Mouse (Mus musculus) heart, embryonic 16.5 days (tissue): ENCODE measurements around the gene Fam184b. TPM values are rescaled to one million over a fixed set of nuclear protein-coding genes. Genes with fewer than 3 reads are reported as not detected.

Experiments
- ATAC-seq: fragments of 200-750 bp; cut with Nextera tagmentation; replicated peaks from 2 replicates; pipeline ENCODE4 v1.8.0; 2017; ENCODE audit warnings: moderate number of reproducible peaks; ENCODE audit not compliant: insufficient read depth, low FRiP score; ENCODE audit errors: extremely low read depth
- H3K27ac ChIP-seq: fragments of 300-500 bp; sonication (generic); 2 replicates; pipeline ENCODE4 v1.5.1; 2014; ENCODE audit warnings: mild to moderate bottlenecking, low read length, control low read depth, moderate library complexity
- H3K27me3 ChIP-seq: fragments of 300-500 bp; sonication (generic); 2 replicates; pipeline ENCODE4 v1.6.1; 2014; ENCODE audit warnings: low read length, mixed read lengths; ENCODE audit not compliant: control insufficient read depth, insufficient read depth
- H3K36me3 ChIP-seq: fragments of 300-500 bp; sonication (generic); 2 replicates; pipeline ENCODE4 v1.6.1; 2014; ENCODE audit not compliant: control insufficient read depth, insufficient read depth
- H3K4me1 ChIP-seq: fragments of 300-500 bp; sonication (generic); 2 replicates; pipeline ENCODE4 v1.6.1; 2014; ENCODE audit warnings: low read length, mixed read lengths; ENCODE audit not compliant: control insufficient read depth, insufficient read depth
- H3K4me2 ChIP-seq: fragments of 300-500 bp; sonication (generic); 2 replicates; pipeline ENCODE4 v1.6.1; 2014; ENCODE audit warnings: low read depth, mild to moderate bottlenecking, control low read depth, low read length
- H3K4me3 ChIP-seq: fragments of 300-500 bp; sonication (generic); 2 replicates; pipeline ENCODE4 v1.5.1; 2014; ENCODE audit warnings: mild to moderate bottlenecking, control low read depth, low read length
- H3K9ac ChIP-seq: fragments of 300-500 bp; sonication (generic); 2 replicates; pipeline ENCODE4 v1.6.1; 2014; ENCODE audit warnings: low read length, control low read depth
- H3K9me3 ChIP-seq: fragments of 300-500 bp; sonication (generic); replicated peaks from 2 replicates; pipeline ENCODE4 v1.6.1; 2016; ENCODE audit warnings: low read length; ENCODE audit not compliant: control insufficient read depth
- WGBS: fragments of 180-500 bp; shearing (Covaris S2); extraction: QIAGEN DNeasy Blood & Tissue Kit; methylation state at CpG from one replicate; pipeline ENCODE4 v1.1.7; 2014; 5-methylcytosine and 5-hydroxymethylcytosine counted together
- polyA plus RNA-seq: library from polyadenylated mRNA; unstranded; fragments of >200 nt; fragmentation: Nextera tagmentation; extraction: Ambion mirVana; gene quantifications from 2 replicates; pipeline ENCODE4 v1.2.1, GENCODE M21; 2015

The Fam184b gene
- polyA plus RNA-seq, 1 experiment from 2014 or later, result 0.25 TPM

- H3K27ac ChIP-seq, result no peak overlapping the region
- ATAC-seq, result no peak
- H3K4me3 ChIP-seq, result no peak overlapping the region
- no peaks in the 10 kb centered on the region for H3K4me1 ChIP-seq
- no peaks in the 10 kb centered on the region; the same call in 1 of the 2 replicates for H3K9me3 ChIP-seq
- no peak overlapping the region for H3K4me2 ChIP-seq
- no peak overlapping the region for H3K9ac ChIP-seq
- H3K27me3 ChIP-seq, result no peaks in the 10 kb centered on the region
- WGBS, result 59% methylated on average over 1 of the region's 1 CpGs
- no peaks in the 10 kb centered on the region for H3K36me3 ChIP-seq
These were observed 62.0 kb downstream of the Fam184b start for GRCm38 (mm10) chr5:45577376-45577775.

- no peaks in the 10 kb centered on the region; the same call in 1 of the 2 replicates for H3K9me3 ChIP-seq
- no peaks in the 10 kb centered on the region for H3K36me3 ChIP-seq
- H3K4me3 ChIP-seq, result no peak overlapping the region
- H3K9ac ChIP-seq, result no peak overlapping the region
- H3K27me3 ChIP-seq, result no peaks in the 10 kb centered on the region
- no peak overlapping the region for H3K27ac ChIP-seq
- no peak overlapping the region for H3K4me2 ChIP-seq
- WGBS, result 65% methylated on average over 3 of the region's 3 CpGs
- ATAC-seq, result no peak
- no peaks in the 10 kb centered on the region for H3K4me1 ChIP-seq
These were observed 62.7 kb downstream of the Fam184b start for GRCm38 (mm10) chr5:45576716-45577115.

- no peaks in the 10 kb centered on the region; the same call in 1 of the 2 replicates for H3K9me3 ChIP-seq
- H3K36me3 ChIP-seq, result no peaks in the 10 kb centered on the region
- no peaks in the 10 kb centered on the region for H3K27me3 ChIP-seq
- H3K4me2 ChIP-seq, result no peak overlapping the region
- ATAC-seq, result no peak
- no peak overlapping the region for H3K27ac ChIP-seq
- H3K4me1 ChIP-seq, result no peaks in the 10 kb centered on the region
- H3K4me3 ChIP-seq, result no peak overlapping the region
- H3K9ac ChIP-seq, result no peak overlapping the region
- WGBS, result 72% methylated on average over 5 of the region's 5 CpGs
These were observed 66.6 kb downstream of the Fam184b start for GRCm38 (mm10) chr5:45572816-45573215.

- Histone ChIP-seq H3K27me3 (no peaks in the 10 kb centered on the region), H3K4me3 (no peak overlapping the region), H3K4me1 (no peaks in the 10 kb centered on the region), H3K9ac (no peak overlapping the region), H3K9me3 (no peaks in the 10 kb centered on the region; the same call in 1 of the 2 replicates), H3K36me3 (no peaks in the 10 kb centered on the region), H3K4me2 (no peak overlapping the region), H3K27ac (no peak overlapping the region)
- no peak for ATAC-seq
- WGBS, result 82% methylated on average over 1 of the region's 1 CpGs
These were observed 73.6 kb downstream of the Fam184b start for GRCm38 (mm10) chr5:45565829-45566228.

GRCm38 (mm10) chr5:45564054-45564453 is 75.4 kb downstream of the Fam184b start:
- no peak overlapping the region for H3K4me3 ChIP-seq
- ATAC-seq, result no peak
- whole genome bisulfite sequencing, result 40% methylated on average over 6 of the region's 6 CpGs
- H3K27me3 ChIP-seq, result no peaks in the 10 kb centered on the region
- no peaks in the 10 kb centered on the region for H3K4me1 ChIP-seq
- no peaks in the 10 kb centered on the region; the same call in 1 of the 2 replicates for H3K9me3 ChIP-seq
- no peaks in the 10 kb centered on the region for H3K36me3 ChIP-seq
- no peak overlapping the region for H3K9ac ChIP-seq
- no peak overlapping the region for H3K4me2 ChIP-seq
- H3K27ac ChIP-seq, result no peak overlapping the region

- Histone ChIP-seq H3K27me3 (no peaks in the 10 kb centered on the region), H3K4me2 (no peak overlapping the region), H3K27ac (no peak overlapping the region), H3K36me3 (no peaks in the 10 kb centered on the region), H3K9me3 (no peaks in the 10 kb centered on the region), H3K9ac (no peak overlapping the region), H3K4me1 (no peaks in the 10 kb centered on the region), H3K4me3 (no peak overlapping the region)
- no peak for ATAC-seq
- 74% methylated on average over 1 of the region's 1 CpGs for WGBS
These were observed 89.8 kb downstream of the Fam184b start for GRCm38 (mm10) chr5:45549586-45549985.

GRCm38 (mm10) chr5:45543374-45543773 is 96.0 kb downstream of the Fam184b start:
- Histone ChIP-seq H3K4me3 (no peak overlapping the region), H3K4me2 (no peak overlapping the region), H3K4me1 (no peaks in the 10 kb centered on the region), H3K27me3 (no peaks in the 10 kb centered on the region), H3K36me3 (no peaks in the 10 kb centered on the region), H3K9me3 (no peaks in the 10 kb centered on the region), H3K27ac (no peak overlapping the region), H3K9ac (no peak overlapping the region)
- 40% methylated on average over 5 of the region's 5 CpGs for WGBS
- ATAC-seq, result no peak

- Histone ChIP-seq H3K4me1 (no peaks in the 10 kb centered on the region), H3K36me3 (no peaks in the 10 kb centered on the region), H3K27me3 (no peaks in the 10 kb centered on the region), H3K27ac (no peak overlapping the region), H3K4me3 (no peak overlapping the region), H3K4me2 (no peak overlapping the region), H3K9me3 (no peaks in the 10 kb centered on the region), H3K9ac (no peak overlapping the region)
- no peak for ATAC-seq
- 48% methylated on average over 10 of the region's 10 CpGs for WGBS
These were observed 99.9 kb downstream of the Fam184b start for GRCm38 (mm10) chr5:45539502-45539901.

GRCm38 (mm10) chr5:45535177-45535576 is 104.2 kb downstream of the Fam184b start:
- no peak overlapping the region for H3K9ac ChIP-seq
- no peak for ATAC-seq
- no peaks in the 10 kb centered on the region for H3K9me3 ChIP-seq
- WGBS, result 68% methylated on average over 4 of the region's 4 CpGs
- H3K27ac ChIP-seq, result no peak overlapping the region
- no peaks in the 10 kb centered on the region for H3K36me3 ChIP-seq
- H3K4me1 ChIP-seq, result no peaks in the 10 kb centered on the region
- no peak overlapping the region for H3K4me3 ChIP-seq
- no peaks in the 10 kb centered on the region for H3K27me3 ChIP-seq
- no peak overlapping the region for H3K4me2 ChIP-seq
